Mouse (Mus musculus) megakaryocyte-erythroid progenitor cell, adult 5-6 weeks (primary cell): Measurements from ENCODE around the gene Saa4. TPM values are rescaled to one million over a fixed set of nuclear protein-coding genes. Genes with fewer than 3 reads are reported as not detected.
"Not testable (repeated sequence)": the region's sequence is repeated elsewhere in the genome, so short reads cannot be mapped to it uniquely, and the experiment has no call there.

Source experiments
- ATAC-seq: replicated peaks from 2 replicates; pipeline ENCODE4 v1.8.0; 2016; ENCODE audit warnings: mild to moderate bottlenecking, inconsistent platforms; ENCODE audit not compliant: severe bottlenecking, poor library complexity, low FRiP score, low TSS enrichment
- total RNA-seq, 2 experiments: library from RNA; stranded (forward) in 1 of 2; stranded (reverse) in 1 of 2; fragments of 200-1000, 215-1000 nt in 1 of 2; fragments of >200 nt in 1 of 2; fragmentation: Nextera tagmentation in 1 of 2; gene quantifications; 2 replicates each; pipeline ENCODE4 v1.2.3; 2014 to 2017

Saa4 gene
- total RNA-seq (2014; fragmentation: Nextera tagmentation) (not detected in 2 replicates), total RNA-seq (2017) (not detected in 2 replicates)

DNA sequence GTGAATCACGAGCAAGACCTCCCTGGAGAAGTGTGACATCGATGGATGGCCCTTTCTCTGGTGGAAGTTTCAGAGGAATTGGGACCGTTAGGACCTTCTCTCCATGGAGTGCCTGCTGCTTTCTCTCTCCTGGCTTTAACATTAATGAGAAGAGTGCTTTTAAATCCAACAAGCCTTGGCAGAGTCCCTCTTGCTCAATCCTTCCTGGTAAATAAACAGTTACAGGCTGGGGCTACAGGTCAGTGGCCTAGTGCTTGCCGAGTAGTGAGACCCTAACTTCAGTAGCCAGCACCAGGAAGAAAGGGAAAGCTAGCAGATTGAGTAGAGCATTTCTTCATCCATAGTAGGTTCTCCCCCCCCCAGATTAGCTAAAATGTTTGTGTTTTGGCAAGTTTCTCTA, at the start of gene Saa4:
Saa4 (minus strand) TSS at position 146 of the 400 bp plus-strand sequence.
- no peak for ATAC-seq

DNA sequence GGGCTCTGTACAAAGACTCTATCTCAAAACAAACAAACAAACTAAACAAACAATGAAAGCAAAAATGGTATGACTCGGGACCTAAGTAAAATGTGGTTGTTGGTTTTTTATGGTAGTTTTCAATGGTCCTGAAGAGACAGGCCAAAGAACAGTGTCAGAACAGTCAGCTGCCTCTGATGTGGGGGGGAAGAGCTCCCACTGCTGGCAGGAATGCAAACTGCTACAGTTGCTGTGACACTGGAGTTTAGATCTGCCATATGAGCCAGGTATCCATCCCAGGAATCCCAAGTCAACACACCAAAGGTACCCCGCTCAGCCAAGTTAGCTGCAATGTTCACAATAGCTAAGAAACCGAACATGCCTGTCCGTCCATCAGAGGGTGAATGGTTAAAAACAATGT, 38.3 kb upstream of the Saa4 start:
- peak; percentile 74 for ATAC-seq

DNA sequence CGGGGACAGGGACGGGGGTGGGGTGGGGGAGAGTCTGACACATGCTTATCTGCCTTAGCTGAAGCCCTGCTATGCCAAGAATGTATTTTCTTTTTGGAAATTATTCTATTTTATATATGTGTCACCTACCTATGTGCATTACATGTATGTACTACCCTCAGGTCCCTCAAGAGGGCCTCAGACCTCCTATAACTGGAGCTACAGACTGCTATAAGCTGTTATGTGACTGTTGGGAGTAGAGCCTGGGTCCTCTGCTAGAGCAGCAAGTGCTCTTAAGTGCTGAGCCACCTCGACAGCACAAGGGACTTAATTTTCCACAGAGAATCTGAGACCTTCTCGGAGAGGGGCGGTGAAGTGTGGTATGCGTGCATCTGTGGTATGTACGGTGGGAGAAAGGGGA, 36.0 kb upstream of the Saa4 start:
- no peak for ATAC-seq

DNA sequence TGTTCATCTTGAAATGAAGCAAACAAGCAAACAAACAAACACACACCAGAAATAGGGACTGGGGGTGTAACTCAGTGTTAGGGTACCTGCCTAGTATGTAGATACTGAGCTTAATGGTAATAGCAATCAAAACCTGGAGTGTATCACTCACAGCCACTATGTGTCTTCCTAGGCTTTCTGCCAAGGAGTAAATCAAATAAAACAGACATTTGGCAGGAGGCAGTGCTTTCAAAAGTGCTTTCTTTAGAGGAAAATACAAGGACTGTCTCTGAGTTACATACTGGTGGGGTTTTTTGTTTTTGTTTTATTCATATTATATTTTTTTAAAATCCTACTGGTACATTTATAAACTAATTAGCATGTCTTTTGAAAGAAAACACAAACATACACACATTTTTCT, 35.0 kb upstream of the Saa4 start:
- no peak for ATAC-seq

DNA sequence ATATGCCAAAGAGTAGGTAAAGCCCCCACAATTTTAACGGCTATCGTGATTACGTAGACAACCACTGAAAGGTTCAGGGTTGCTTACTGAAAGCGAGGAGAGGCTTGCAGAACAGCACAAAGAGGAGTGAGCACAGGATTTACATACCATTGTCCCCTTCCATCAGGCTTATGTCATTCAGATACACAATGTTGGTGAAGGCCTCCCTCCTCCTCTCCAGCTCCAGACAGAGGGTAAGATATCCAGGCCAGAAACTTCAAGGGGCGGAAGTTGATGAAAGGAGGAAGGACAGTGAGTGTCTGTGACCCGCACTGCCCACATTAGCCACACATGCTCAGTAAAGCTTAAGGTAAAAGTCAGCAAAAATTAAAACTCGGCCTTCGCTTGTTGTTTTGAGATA, 32.3 kb upstream of the Saa4 start:
- ATAC-seq = no peak

- no peak for ATAC-seq
Measured at GRCm38 (mm10) chr7:46762601-46763000, 30.2 kb upstream of the Saa4 start.

DNA sequence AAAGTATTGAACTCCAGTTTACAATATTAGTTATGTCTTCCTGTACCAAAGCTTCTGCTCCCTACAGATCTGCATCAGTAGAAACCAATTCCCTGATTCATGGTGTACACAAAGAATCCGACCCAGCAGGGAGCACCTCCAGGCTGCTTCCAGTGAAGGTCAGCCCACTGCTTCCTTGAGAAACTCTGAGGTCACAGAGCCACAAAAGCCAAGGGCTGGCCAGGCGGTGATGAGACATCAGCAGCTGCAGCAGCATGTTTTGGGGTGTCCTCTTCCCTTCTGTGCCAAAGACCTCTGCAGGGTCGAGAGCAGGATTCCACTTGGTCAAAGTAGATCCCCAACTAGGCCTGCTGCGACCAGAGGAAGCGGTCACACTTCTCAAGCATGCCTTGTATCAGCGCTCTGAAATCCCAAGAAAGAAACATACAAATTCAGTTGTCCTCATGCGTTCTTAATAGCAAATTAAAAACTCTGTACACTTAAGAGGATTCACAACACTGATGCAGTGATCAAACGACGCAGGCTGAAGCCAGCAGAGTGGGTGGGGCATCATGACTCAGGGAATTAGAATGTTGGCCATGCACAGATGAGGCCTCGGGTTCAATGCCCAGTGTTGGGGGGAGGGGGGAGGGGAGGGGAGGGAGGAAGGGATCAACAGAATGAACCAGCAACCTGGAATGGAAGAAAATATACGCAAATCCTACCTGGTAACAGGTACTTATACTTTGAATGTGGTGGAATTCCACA, 28.8 kb upstream of the Saa4 start:
- no peak for ATAC-seq

DNA sequence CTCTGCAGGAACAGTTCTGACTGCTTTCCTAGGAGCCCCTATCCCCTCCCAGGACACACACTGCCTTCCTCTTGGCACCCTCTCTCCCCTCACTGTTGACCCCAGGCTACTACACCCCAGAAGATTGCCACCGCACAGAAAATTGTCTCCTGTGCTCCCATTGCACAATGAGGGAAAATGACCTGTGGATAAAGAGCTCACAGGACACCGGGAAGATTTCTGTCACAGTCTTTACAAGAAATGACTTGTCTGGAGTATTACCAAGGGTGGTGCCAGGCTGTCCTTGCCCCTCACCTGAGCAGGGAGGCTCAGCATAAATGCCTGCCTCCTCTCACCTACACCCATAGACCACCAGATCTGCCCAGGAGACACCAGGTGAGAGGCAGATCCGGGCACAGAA, 19.1 kb upstream of the Saa4 start, which contains the start of gene Saa2:
Saa2 (plus strand) TSS at position 301 of the 400 bp plus-strand sequence.
- ATAC-seq = no peak

DNA sequence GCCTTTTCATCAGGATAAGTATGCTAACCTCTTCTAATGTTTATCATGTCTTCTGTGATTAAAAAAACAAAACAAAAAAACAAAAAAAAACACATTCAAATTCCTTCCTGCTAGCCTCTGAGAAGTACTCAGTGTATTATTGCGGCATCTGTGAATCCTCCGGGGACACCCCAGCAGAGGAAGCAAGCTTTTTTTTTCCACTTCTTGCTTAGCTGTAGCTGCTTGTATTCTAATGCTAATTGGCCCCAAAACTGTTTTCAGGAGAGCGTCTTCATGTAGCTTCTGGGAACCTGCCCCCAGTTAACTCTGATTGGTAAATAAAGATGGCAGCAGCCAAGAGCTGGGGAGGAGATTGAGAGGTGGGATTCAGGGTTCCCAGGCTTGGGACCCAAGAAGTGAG, 16.1 kb upstream of the Saa4 start:
- no peak for ATAC-seq

DNA sequence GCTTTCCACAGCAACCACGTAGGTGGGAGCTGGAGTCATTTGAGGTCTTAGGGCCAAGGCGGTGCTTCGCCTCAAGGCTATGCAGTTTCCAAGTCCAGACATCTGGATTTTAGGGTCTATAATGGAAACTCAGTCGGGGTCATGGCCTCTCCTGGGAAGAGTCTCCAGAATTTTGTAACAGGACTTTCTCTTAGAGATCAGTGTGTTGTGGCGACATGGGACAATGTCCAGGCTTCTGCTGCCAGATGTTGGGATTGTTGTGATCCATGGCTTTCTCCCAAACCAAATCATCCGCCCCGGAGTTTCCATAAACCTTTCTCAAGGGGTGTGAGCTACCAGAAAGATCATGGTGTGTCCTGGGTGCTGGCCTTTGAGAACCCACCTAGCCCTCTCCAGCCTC, 14.0 kb upstream of the Saa4 start:
- ATAC-seq = no peak

DNA sequence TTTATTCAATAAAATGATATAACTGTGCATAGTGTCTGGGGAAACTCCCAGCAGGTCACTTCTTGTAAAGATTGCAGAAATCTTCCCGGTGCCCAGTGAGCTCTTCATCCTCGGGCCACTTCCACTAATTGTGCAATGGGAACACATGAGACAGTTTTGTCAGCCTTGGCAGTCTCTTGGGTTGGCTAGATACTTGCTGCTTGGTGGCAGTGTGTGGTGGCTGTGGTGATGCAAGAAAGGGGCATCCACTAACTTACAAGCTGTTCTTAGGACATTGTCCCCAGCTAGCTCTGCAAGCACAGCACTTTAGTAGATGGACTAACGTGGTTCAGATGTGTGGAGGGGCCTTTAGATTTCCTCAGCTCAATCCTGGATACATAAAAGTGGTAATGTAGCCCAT, 13.4 kb upstream of the Saa4 start:
- no peak for ATAC-seq

- ATAC-seq = not testable (repeated sequence)
Measured at GRCm38 (mm10) chr7:46742880-46743279, 10.5 kb upstream of the Saa4 start, which contains the start of gene Saa1. TSS of gene Saa1 (minus strand) at chr7:46742980.

- not testable (repeated sequence) for ATAC-seq
Measured at GRCm38 (mm10) chr7:46740041-46740440, 7.6 kb upstream of the Saa4 start.

DNA sequence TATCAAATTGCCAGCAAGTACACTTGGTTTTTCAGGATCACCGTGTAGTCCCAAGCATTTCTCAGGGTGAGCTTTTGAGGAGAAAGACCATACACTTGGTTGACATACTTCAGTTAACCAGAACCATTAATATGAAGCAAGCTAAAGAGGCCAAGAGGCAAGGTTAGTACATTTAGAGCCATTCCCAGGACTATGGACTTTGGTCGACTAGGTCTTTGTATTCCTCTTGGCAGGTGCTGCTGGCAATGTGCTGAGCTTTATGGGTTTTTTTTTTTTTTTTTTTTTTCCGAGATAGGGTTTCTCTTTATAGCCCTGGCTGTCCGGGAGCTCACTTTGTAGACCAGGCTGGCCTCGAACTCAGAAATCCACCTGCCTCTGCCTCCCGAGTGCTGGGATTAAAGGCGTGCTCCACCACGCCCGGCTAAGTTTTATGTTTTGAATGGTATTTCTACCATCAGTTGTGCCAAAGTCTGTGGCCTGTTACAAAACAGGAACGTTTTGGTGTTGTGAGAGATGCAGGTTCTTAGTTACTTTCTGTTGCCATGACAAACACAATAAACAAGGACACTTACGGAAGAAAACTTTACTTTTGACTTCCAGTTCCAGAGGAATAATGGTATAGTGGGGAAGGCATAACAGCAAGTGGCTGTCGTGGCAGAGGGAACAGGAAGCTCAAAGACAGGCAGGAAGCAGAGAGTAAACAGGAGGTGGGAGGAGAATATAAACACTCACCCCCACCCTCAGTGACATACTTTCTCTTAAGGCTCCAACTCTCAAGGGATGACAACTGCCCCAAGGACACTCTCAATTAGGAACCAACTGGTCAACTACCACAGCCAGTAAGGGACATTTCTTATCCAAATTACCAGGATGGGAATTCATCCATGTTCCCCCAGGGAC, 6.4 kb upstream of the Saa4 start:
- ATAC-seq = no peak

DNA sequence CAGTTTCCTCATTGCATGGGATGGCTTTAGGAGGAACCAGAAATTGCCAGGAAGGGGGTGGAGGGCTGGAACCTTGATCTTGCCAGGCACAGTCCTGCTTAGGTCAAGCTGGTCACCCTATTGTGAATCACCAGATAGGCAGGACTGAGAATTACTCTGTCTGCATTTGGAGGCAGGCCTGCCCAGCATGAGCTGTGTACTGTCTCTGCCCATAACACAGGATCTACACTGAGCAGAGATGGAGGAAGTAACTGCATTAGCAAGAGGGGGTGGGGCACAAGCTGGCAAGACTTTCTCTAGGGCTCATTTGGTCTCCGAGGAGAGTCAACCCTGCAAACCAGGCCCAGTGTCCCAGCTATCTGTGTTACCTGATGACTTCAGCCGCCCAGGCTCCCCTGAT, 2.6 kb upstream of the Saa4 start:
- ATAC-seq = no peak

DNA sequence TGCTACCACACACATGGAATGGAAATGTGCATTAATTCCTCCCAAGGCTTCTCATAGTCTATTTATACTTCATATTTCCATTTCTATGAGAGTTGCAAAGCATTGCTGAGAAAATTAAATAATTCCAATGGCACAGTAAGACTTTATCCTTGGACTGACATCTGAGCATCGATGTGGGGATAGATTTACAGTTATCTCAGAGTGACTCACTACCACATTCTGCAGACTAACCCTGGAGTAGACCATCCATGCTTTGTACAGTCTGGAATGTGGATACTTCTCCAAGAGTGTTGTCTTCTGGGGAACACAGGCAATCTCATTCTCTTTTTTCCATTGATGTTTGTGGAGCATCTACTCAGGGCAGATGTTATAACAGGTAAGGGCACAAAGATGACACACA, 4.8 kb downstream of the Saa4 start:
- ATAC-seq = no peak

- ATAC-seq = no peak
Measured at GRCm38 (mm10) chr7:46724396-46724795, 8.0 kb downstream of the Saa4 start.

DNA sequence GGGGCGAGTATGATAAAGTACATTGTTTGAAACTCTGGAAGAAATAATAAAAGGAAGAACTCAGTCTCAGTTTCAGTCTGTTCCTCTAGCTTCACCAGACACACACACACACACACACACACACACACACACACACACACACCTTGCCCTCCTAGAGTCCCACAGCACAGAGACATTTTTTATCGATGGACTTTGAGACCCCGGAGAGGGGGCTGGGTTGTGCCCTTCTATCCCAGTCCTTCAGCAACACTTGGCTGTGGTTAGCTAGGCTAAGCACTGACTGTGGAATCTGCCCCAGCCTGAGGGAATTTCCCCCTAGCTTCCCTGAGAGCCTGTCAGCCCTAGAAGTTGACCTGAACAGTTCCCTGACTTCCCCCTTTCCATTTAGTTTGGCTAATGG, 8.6 kb downstream of the Saa4 start:
- no peak for ATAC-seq

DNA sequence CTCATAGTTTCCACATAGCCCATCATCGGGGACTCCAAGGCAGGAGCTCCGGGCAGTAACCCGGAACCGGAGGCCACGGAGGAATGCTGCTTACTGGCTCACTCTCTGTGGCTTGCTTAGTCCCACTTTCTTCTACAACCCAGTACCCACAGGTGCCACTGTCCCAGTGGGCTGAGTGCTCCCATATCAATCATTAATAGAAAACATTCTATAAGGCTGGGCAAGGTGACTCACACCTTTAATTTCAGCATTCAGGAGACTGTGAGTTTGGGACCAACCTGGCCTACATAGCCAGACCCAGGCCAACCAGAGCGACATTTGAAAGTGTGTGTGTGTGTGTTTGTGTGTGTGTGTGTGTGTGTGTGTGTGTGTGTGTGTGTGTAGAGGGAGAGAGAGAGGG, 9.0 kb downstream of the Saa4 start:
- ATAC-seq = no peak

DNA sequence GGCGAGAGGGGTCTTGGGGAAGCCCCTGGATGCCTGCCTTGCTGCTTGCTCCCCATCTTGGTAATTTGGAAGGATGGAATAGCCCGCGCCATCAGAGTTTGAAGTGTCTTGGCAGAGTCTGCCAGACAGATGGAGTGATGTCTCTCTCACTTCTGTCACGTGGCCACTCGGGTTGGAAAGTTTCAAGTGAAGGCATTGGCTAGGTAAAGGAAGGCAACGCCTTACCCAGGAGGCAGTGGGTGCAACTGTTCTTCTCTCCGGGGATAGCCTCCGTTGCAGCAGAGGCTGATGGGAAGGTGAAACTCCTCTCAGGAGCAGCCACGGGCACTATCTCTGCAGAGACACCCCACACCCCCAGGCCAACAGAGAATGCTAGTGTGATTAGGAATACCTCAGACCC, 11.9 kb downstream of the Saa4 start:
- no peak for ATAC-seq

GRCm38 (mm10) chr7:46719526-46719925, 12.9 kb downstream of the Saa4 start:
- ATAC-seq = no peak
